Mouse (Mus musculus) thymus, adult 2 months (tissue): ENCODE data around the gene Atp1a4.

Source experiments
- CTCF ChIP-seq: fragments of 200-500 bp; IDR thresholded peaks from 2 replicates; pipeline ENCODE4 v1.5.1; 2012; ENCODE audit warnings: mild to moderate bottlenecking, control low read depth, low read length, moderate library complexity, borderline replicate concordance; ENCODE audit not compliant: control insufficient read depth, poor library complexity, insufficient read depth; ENCODE audit errors: extremely low read depth
- POLR2A ChIP-seq: fragments of 200-500 bp; IDR thresholded peaks from 2 replicates; pipeline ENCODE4 v1.6.1; 2012; ENCODE audit warnings: mild to moderate bottlenecking, low read length, control low read depth, moderate library complexity; ENCODE audit not compliant: control insufficient read depth, poor library complexity, insufficient read depth; ENCODE audit errors: extremely low read depth

DNA sequence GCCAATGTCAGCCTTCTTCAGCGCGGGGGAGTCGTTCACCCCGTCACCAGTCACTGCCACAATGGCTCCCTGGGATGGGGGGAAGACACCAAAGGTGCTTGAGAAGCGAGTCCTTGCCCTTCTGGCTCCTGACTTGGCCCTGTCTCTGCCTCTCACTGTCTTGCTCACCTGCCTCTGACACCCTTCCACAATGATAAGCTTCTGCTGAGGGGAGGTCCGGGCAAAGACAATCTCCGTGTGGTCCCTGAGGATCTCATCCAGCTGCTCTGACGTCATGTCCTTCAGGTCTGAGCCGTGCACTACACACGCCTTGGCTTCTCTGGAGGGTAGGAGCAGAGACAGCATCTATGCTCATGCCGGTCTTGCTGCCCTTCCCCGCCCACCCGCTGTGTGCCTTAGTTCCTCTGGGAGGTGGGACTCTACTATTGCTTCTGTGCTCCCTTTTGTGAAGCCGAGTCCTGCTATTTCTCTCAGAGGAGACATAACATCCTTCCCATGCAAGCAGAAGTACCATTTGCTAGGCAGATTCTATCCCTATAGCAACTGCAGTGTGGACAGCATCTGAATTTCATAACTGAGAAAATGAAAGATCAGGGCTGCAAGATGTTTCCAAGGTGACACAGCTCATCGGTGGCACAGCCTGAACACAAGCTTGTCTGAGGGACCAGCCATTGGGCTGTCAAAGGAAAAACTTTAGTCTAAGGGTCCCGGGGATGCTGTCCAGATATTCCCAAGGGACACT lies 21.7 kb upstream of the Atp1a4 start:
- no peak for TF ChIP-seq POLR2A
- no peak for TF ChIP-seq CTCF
